Mouse (Mus musculus) kidney, postnatal 0 days (tissue): ENCODE results near the gene Cacfd1. TPM values are rescaled to one million over a fixed set of nuclear protein-coding genes. Genes with fewer than 3 reads are reported as not detected.

Experiments used
- ATAC-seq: fragments of 200-750 bp; cut with Nextera tagmentation; replicated peaks from 2 replicates; pipeline ENCODE4 v1.8.0; 2017; ENCODE audit warnings: low read depth, moderate number of reproducible peaks, moderate TSS enrichment, moderate library complexity; ENCODE audit not compliant: low FRiP score
- DNase-seq: peaks from one replicate; pipeline ENCODE4 v3.0.0-alpha.2; 2016; ENCODE audit warnings: low spot score
- H3K27ac ChIP-seq: fragments of 300-500 bp; sonication (generic); 2 replicates; pipeline ENCODE4 v1.5.1; 2014; ENCODE audit warnings: mild to moderate bottlenecking
- H3K27me3 ChIP-seq: fragments of 300-500 bp; sonication (generic); 2 replicates; pipeline ENCODE4 v1.6.1; 2014; ENCODE audit warnings: low read length, mixed read lengths; ENCODE audit not compliant: insufficient read depth
- H3K36me3 ChIP-seq: fragments of 300-500 bp; sonication (generic); 2 replicates; pipeline ENCODE4 v1.6.1; 2014; ENCODE audit warnings: low read length, mixed read lengths; ENCODE audit not compliant: insufficient read depth
- H3K4me1 ChIP-seq: fragments of 300-500 bp; sonication (generic); replicated peaks from 2 replicates; pipeline ENCODE4 v1.6.1; 2014; ENCODE audit warnings: antibody characterized with exemption, low read length, mixed read lengths; ENCODE audit not compliant: insufficient read depth
- H3K4me2 ChIP-seq: fragments of 300-500 bp; sonication (generic); 2 replicates; pipeline ENCODE4 v1.6.1; 2014; ENCODE audit warnings: mild to moderate bottlenecking, low read length, moderate library complexity, mixed read lengths
- H3K4me3 ChIP-seq: fragments of 300-500 bp; sonication (generic); replicated peaks from 2 replicates; pipeline ENCODE4 v1.5.1; 2014; ENCODE audit warnings: low read depth, low read length
- H3K9ac ChIP-seq: fragments of 300-500 bp; sonication (generic); 2 replicates; pipeline ENCODE4 v1.6.1; 2014; ENCODE audit warnings: low read depth, low read length
- H3K9me3 ChIP-seq: fragments of 300-500 bp; sonication (generic); replicated peaks from 2 replicates; pipeline ENCODE4 v1.6.1; 2016; ENCODE audit warnings: low read length, inconsistent platforms, mixed read lengths
- CTCF ChIP-seq: IDR thresholded peaks from 2 replicates; pipeline ENCODE4 v1.5.1; 2016; ENCODE audit warnings: antibody characterized with exemption, low read depth, mild to moderate bottlenecking, moderate library complexity
- WGBS: fragments of 180-500 bp; shearing (Covaris S2); extraction: QIAGEN DNeasy Blood & Tissue Kit; methylation state at CpG from one replicate; pipeline ENCODE4 v1.1.7; 2014; 5-methylcytosine and 5-hydroxymethylcytosine counted together
- polyA plus RNA-seq: library from polyadenylated mRNA; unstranded; fragments of >200 nt; fragmentation: Nextera tagmentation; extraction: Ambion mirVana; gene quantifications from 2 replicates; pipeline ENCODE4 v1.2.1, GENCODE M21; 2015

Cacfd1 gene
- polyA plus RNA-seq, 1 experiment from 2014 or later = 41.5 TPM

- Histone ChIP-seq H3K9me3 (no peaks in the 10 kb centered on the region), H3K36me3 (no peaks in the 10 kb centered on the region), H3K4me1 (no peaks in the 10 kb centered on the region), H3K4me3 (no peak overlapping the region), H3K27me3 (no peaks in the 10 kb centered on the region), H3K4me2 (no peak overlapping the region), H3K9ac (no peak overlapping the region), H3K27ac (no peak overlapping the region)
- ATAC-seq = no peak
- no peak for TF ChIP-seq CTCF
- DNase-seq = no peak
- WGBS = 79% methylated on average over 3 of the region's 3 CpGs
Measured at GRCm38 (mm10) chr2:27044641-27045040, 34.9 kb downstream of the Cacfd1 start.

GRCm38 (mm10) chr2:27045979-27046770 is 36.4 kb downstream of the Cacfd1 start:
- peak; percentile 78 for DNase-seq
- Histone ChIP-seq H3K9ac (no peak overlapping the region), H3K4me3 (no peak overlapping the region), H3K27ac (peak overlapping the region; percentile 63), H3K4me1 (no peaks in the 10 kb centered on the region), H3K27me3 (no peaks in the 10 kb centered on the region), H3K36me3 (no peaks in the 10 kb centered on the region), H3K4me2 (no peak overlapping the region), H3K9me3 (no peaks in the 10 kb centered on the region)
- ATAC-seq = peak; percentile 61; the same call in 1 of the 2 replicates
- WGBS = 52% methylated on average over 8 of the region's 8 CpGs
- TF ChIP-seq CTCF = no peak

GRCm38 (mm10) chr2:27049408-27049807 is 39.7 kb downstream of the Cacfd1 start:
- Histone ChIP-seq H3K4me2 (no peak overlapping the region), H3K27ac (no peak overlapping the region), H3K9ac (no peak overlapping the region), H3K9me3 (no peaks in the 10 kb centered on the region), H3K4me3 (no peak overlapping the region), H3K36me3 (no peaks in the 10 kb centered on the region), H3K4me1 (no peaks in the 10 kb centered on the region), H3K27me3 (no peaks in the 10 kb centered on the region)
- ATAC-seq (no peak), DNase-seq (no peak)
- no peak for TF ChIP-seq CTCF
- WGBS = 50% methylated on average over 6 of the region's 6 CpGs

- H3K9ac ChIP-seq = no peak overlapping the region
- no peak overlapping the region for H3K27ac ChIP-seq
- no peaks in the 10 kb centered on the region for H3K36me3 ChIP-seq
- ATAC-seq (no peak), DNase-seq (no peak)
- H3K27me3 ChIP-seq = no peaks in the 10 kb centered on the region
- 26% methylated on average over 4 of the region's 4 CpGs for WGBS
- H3K9me3 ChIP-seq = no peaks in the 10 kb centered on the region
- H3K4me3 ChIP-seq = no peak overlapping the region
- no peaks in the 10 kb centered on the region for H3K4me1 ChIP-seq
- TF ChIP-seq CTCF = no peak
- H3K4me2 ChIP-seq = no peak overlapping the region
Measured at GRCm38 (mm10) chr2:27058251-27058650, 48.5 kb downstream of the Cacfd1 start.

GRCm38 (mm10) chr2:27058751-27059150 is 49.0 kb downstream of the Cacfd1 start:
- ATAC-seq (no peak), DNase-seq (no peak)
- no peak overlapping the region for H3K4me2 ChIP-seq
- no peaks in the 10 kb centered on the region for H3K36me3 ChIP-seq
- H3K4me1 ChIP-seq = no peaks in the 10 kb centered on the region
- no peak for TF ChIP-seq CTCF
- no peak overlapping the region for H3K27ac ChIP-seq
- no peak overlapping the region for H3K9ac ChIP-seq
- no peak overlapping the region for H3K4me3 ChIP-seq
- H3K27me3 ChIP-seq = no peaks in the 10 kb centered on the region
- 11% methylated on average over 12 of the region's 12 CpGs for WGBS
- H3K9me3 ChIP-seq = no peaks in the 10 kb centered on the region

GRCm38 (mm10) chr2:27059187-27059586 is 49.5 kb downstream of the Cacfd1 start:
- H3K4me2 ChIP-seq = no peak overlapping the region
- 63% methylated on average over 9 of the region's 9 CpGs for WGBS
- no peak for TF ChIP-seq CTCF
- H3K27me3 ChIP-seq = no peaks in the 10 kb centered on the region
- no peaks in the 10 kb centered on the region for H3K4me1 ChIP-seq
- no peak overlapping the region for H3K9ac ChIP-seq
- H3K4me3 ChIP-seq = no peak overlapping the region
- no peaks in the 10 kb centered on the region for H3K9me3 ChIP-seq
- no peak overlapping the region for H3K27ac ChIP-seq
- no peaks in the 10 kb centered on the region for H3K36me3 ChIP-seq
- DNase-seq (no peak), ATAC-seq (no peak)
